Mouse (Mus musculus) fat pad, adult 2 months (tissue): Measurements from ENCODE around the gene Uqcrh.
A peak's percentile ranks its signal among the peaks of the same experiment; 100 is the strongest.

Experiments used
- DNase-seq: peaks from one replicate; pipeline ENCODE4 v3.0.0-alpha.2; 2011; ENCODE audit warnings: low read depth, low spot score; ENCODE audit errors: extremely low read depth

The Uqcrh gene

GRCm38 (mm10) chr4:116057559-116057958 lies 17.3 kb downstream of the Uqcrh start:
- no peak for DNase-seq

- peak; percentile 51 for DNase-seq
These were observed 21.4 kb downstream of the Uqcrh start, which contains the start of gene Nsun4 for GRCm38 (mm10) chr4:116053399-116053961. Gene Nsun4, minus strand, starts transcription at chr4:116053876.

- DNase-seq: no peak
These were observed 22.2 kb downstream of the Uqcrh start for GRCm38 (mm10) chr4:116052526-116053293.

GRCm38 (mm10) chr4:116049211-116049610 lies 25.7 kb downstream of the Uqcrh start:
- DNase-seq: no peak

- DNase-seq: no peak
These were observed 26.5 kb downstream of the Uqcrh start for GRCm38 (mm10) chr4:116048130-116048920.

GRCm38 (mm10) chr4:116047681-116048080 lies 27.2 kb downstream of the Uqcrh start:
- DNase-seq: no peak

- DNase-seq: no peak
These were observed 28.3 kb downstream of the Uqcrh start for GRCm38 (mm10) chr4:116046604-116047003.

- DNase-seq: no peak
These were observed 32.7 kb downstream of the Uqcrh start for GRCm38 (mm10) chr4:116042186-116042585.

GRCm38 (mm10) chr4:116040466-116040865 lies 34.4 kb downstream of the Uqcrh start:
- no peak for DNase-seq

- no peak for DNase-seq
These were observed 41.5 kb downstream of the Uqcrh start for GRCm38 (mm10) chr4:116033374-116033773.

GRCm38 (mm10) chr4:116032906-116033305 lies 42.0 kb downstream of the Uqcrh start:
- no peak for DNase-seq

- DNase-seq: no peak
These were observed 56.7 kb downstream of the Uqcrh start, which contains the start of gene Faah for GRCm38 (mm10) chr4:116017902-116018746. Gene Faah, minus strand, starts transcription at chr4:116017926.

GRCm38 (mm10) chr4:116017300-116017901 lies 57.5 kb downstream of the Uqcrh start:
- no peak for DNase-seq
